15 mouse cellular contexts compared by ENCODE assay signal in the genomic region with DNA sequence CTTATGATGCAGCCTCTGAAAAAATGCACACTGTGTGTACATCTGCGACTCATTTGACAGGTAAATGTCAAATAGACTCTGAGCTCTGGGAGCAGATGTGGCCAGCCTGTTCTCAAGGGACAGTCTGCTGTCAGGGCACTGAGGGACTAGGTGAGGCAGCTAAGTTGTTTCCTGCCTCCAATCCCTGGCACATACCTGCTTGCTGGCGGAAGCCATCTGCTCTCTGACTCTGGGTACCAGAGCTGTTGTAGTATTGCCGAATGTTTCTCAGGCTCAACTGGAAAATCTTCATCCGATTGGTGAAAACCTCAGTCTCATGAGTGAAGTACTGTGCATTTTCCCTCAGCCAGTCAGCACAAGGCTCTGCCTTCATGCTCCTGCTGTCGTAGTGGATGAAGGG. TPM values are rescaled to one million over a fixed set of nuclear protein-coding genes. Genes with fewer than 3 reads are reported as not detected.
"Had no signal": no experiment of that assay in that cellular context is flagged by ENCODE, and none has a peak within 500 bp of the region (broad histone marks: within the 10 kb centered on the region; RNA-seq: fewer than 3 reads in every experiment).

No protein-coding gene starts in this region.

- H3K4me2 ChIP-seq: limb, embryonic 12.5 days; midbrain, embryonic 12.5 days; stomach, embryonic 15.5 days had no signal

- H3K9me3 ChIP-seq: limb, embryonic 12.5 days; midbrain, embryonic 12.5 days; stomach, embryonic 15.5 days had no signal

- H3K4me3 ChIP-seq: limb, embryonic 12.5 days; midbrain, embryonic 12.5 days; stomach, embryonic 15.5 days had no signal

- H3K27ac ChIP-seq: limb, embryonic 12.5 days; midbrain, embryonic 12.5 days; stomach, embryonic 15.5 days had no signal

- H3K9ac ChIP-seq: limb, embryonic 12.5 days; midbrain, embryonic 12.5 days; stomach, embryonic 15.5 days had no signal

- H3K27me3 ChIP-seq: limb, embryonic 12.5 days; midbrain, embryonic 12.5 days; stomach, embryonic 15.5 days had no signal

- DNase-seq: kidney, adult 8-10 months; kidney, postnatal 25 days; lung, adult 2 months; lung, postnatal 36 days; right cerebral cortex, postnatal 14 days; thymus, adult 2 months; thymus, postnatal 25 days had no signal

- H3K4me1 ChIP-seq: stomach, embryonic 15.5 days had no signal

- ATAC-seq: lung, postnatal 0 days had no signal

RNA-seq across cellular contexts. Expression of gene Gm6034, which starts 25.7 kb away (rescaled TPM):
- polyA plus RNA-seq: kidney, embryonic 16.5 days; limb, embryonic 12.5 days; lung, adult 2 months; lung, postnatal 0 days; midbrain, embryonic 12.5 days; midbrain, postnatal 0 days; neural tube, embryonic 14.5 days; testis, adult 2 months had no signal
